Mouse (Mus musculus) olfactory bulb, adult 2 months (tissue): Measurements from ENCODE around the gene Tyms. TPM values are rescaled to one million over a fixed set of nuclear protein-coding genes. Genes with fewer than 3 reads are reported as not detected.

ENCODE experiments used
- H3K27ac ChIP-seq: fragments of 200-500 bp; 2 replicates; pipeline ENCODE4 v1.5.1; 2012; ENCODE audit warnings: low read depth, low read length; ENCODE audit not compliant: insufficient read depth
- H3K4me1 ChIP-seq: fragments of 200-500 bp; 2 replicates; pipeline ENCODE4 v1.6.1; 2012; ENCODE audit warnings: low read length; ENCODE audit not compliant: control insufficient read depth, insufficient read depth
- H3K4me3 ChIP-seq: fragments of 200-500 bp; 2 replicates; pipeline ENCODE4 v1.5.1; 2012; ENCODE audit warnings: mild to moderate bottlenecking, low read depth, low read length, moderate library complexity; ENCODE audit not compliant: insufficient read depth
- CTCF ChIP-seq: fragments of 200-500 bp; IDR thresholded peaks from 2 replicates; pipeline ENCODE4 v1.5.1; 2012; ENCODE audit warnings: low read depth, mild to moderate bottlenecking, low read length, moderate library complexity; ENCODE audit not compliant: insufficient read depth
- POLR2A ChIP-seq: fragments of 200-500 bp; IDR thresholded peaks from 2 replicates; pipeline ENCODE4 v1.6.1; 2012; ENCODE audit warnings: mild to moderate bottlenecking, low read depth, low read length, moderate library complexity; ENCODE audit not compliant: insufficient read depth
- WGBS: fragments of 180-500 bp; shearing (Covaris S2); methylation state at CpG from one replicate; pipeline ENCODE4 v1.1.7; 2018; 5-methylcytosine and 5-hydroxymethylcytosine counted together
- polyA plus RNA-seq: library from polyadenylated mRNA; stranded (reverse); fragments of >200 nt; gene quantifications from 2 replicates; pipeline ENCODE4 v1.2.4, GENCODE M21; 2012; ENCODE audit warnings: low replicate concordance; ENCODE audit not compliant: missing spikeins, insufficient read depth, insufficient read length

Gene Tyms
- polyA plus RNA-seq, 1 experiment = not detected

GRCm38 (mm10) chr5:30104841-30105667 lies 31.6 kb upstream of the Tyms start, which contains the start of gene Garem2:
Gene Garem2, plus strand, starts transcription at chr5:30105161.
- no peak within 1 kb of the TSS for H3K27ac ChIP-seq
- peak within 1 kb of the TSS; percentile 47 for H3K4me3 ChIP-seq
- WGBS = under 1% methylated on average over 65 of the region's 65 CpGs
- H3K4me1 ChIP-seq = peaks cover 24% of the 10 kb centered on the region
- TF ChIP-seq CTCF (no peak), POLR2A (no peak)

- WGBS = 9% methylated on average over 12 of the region's 12 CpGs
Measured at GRCm38 (mm10) chr5:30104339-30104738, 30.9 kb upstream of the Tyms start.

GRCm38 (mm10) chr5:30103340-30103739 lies 29.9 kb upstream of the Tyms start:
- H3K4me3 ChIP-seq = no peak overlapping the region
- WGBS = 83% methylated on average over 3 of the region's 3 CpGs
- no peak overlapping the region for H3K27ac ChIP-seq
- TF ChIP-seq POLR2A (no peak), CTCF (no peak)
- H3K4me1 ChIP-seq = peaks cover 24% of the 10 kb centered on the region

More at GRCm38 (mm10) chr5:30104339-30104738, 30.9 kb upstream of the Tyms start:
- Histone ChIP-seq H3K27ac (no peak overlapping the region), H3K4me3 (no peak overlapping the region), H3K4me1 (peaks cover 24% of the 10 kb centered on the region)
- TF ChIP-seq CTCF = peak; percentile 23; the same call in 1 of the 2 replicates
- no peak for TF ChIP-seq POLR2A

GRCm38 (mm10) chr5:30098260-30098659 lies 24.8 kb upstream of the Tyms start:
- Histone ChIP-seq H3K27ac (no peak overlapping the region), H3K4me1 (peaks cover 3% of the 10 kb centered on the region; the same call in 1 of the 2 replicates), H3K4me3 (no peak overlapping the region)
- 92% methylated on average over 1 of the region's 1 CpGs for WGBS
- no peak for TF ChIP-seq CTCF

- Histone ChIP-seq H3K4me1 (peaks cover 3% of the 10 kb centered on the region; the same call in 1 of the 2 replicates), H3K4me3 (no peak overlapping the region), H3K27ac (no peak overlapping the region)
- 55% methylated on average over 6 of the region's 6 CpGs for WGBS
- no peak for TF ChIP-seq POLR2A
- no peak for TF ChIP-seq CTCF
Measured at GRCm38 (mm10) chr5:30095731-30096130, 22.3 kb upstream of the Tyms start.

GRCm38 (mm10) chr5:30094399-30094798 lies 21.0 kb upstream of the Tyms start:
- Histone ChIP-seq H3K4me1 (peaks cover 3% of the 10 kb centered on the region; the same call in 1 of the 2 replicates), H3K27ac (no peak overlapping the region), H3K4me3 (no peak overlapping the region)
- no peak for TF ChIP-seq POLR2A
- TF ChIP-seq CTCF = no peak
- 44% methylated on average over 2 of the region's 2 CpGs for WGBS

GRCm38 (mm10) chr5:30092701-30093100 lies 19.3 kb upstream of the Tyms start:
- TF ChIP-seq POLR2A = no peak
- no peak for TF ChIP-seq CTCF
- Histone ChIP-seq H3K4me1 (peaks cover 3% of the 10 kb centered on the region; the same call in 1 of the 2 replicates), H3K27ac (no peak overlapping the region), H3K4me3 (no peak overlapping the region)
- 76% methylated on average over 13 of the region's 13 CpGs for WGBS

- no peak for TF ChIP-seq CTCF
- TF ChIP-seq POLR2A = no peak
- WGBS = 72% methylated on average over 3 of the region's 3 CpGs
- Histone ChIP-seq H3K4me1 (peaks cover 2% of the 10 kb centered on the region; the same call in 1 of the 2 replicates), H3K27ac (no peak overlapping the region), H3K4me3 (no peak overlapping the region)
Measured at GRCm38 (mm10) chr5:30072377-30072776, 1.0 kb downstream of the Tyms start.

GRCm38 (mm10) chr5:30071677-30072076 lies 1.7 kb downstream of the Tyms start:
- TF ChIP-seq CTCF = no peak
- TF ChIP-seq POLR2A = no peak
- 69% methylated on average over 6 of the region's 6 CpGs for WGBS
- peaks cover 2% of the 10 kb centered on the region; the same call in 1 of the 2 replicates for H3K4me1 ChIP-seq
- no peak overlapping the region for H3K4me3 ChIP-seq
- no peak overlapping the region for H3K27ac ChIP-seq
